Mouse (Mus musculus): ENCODE results near the gene Sppl3.

- TF ChIP-seq USF1 (IDR thresholded peaks at IDR 0.05; ENCODE audit: low read depth, low read length) (no peak), JUND (conservative IDR thresholded peaks at IDR 0.05; ENCODE audit: low read depth, low read length) (no peak), ETS1 (conservative IDR thresholded peaks at IDR 0.05; ENCODE audit: low read depth, low read length) (no peak), CHD2 (IDR thresholded peaks at IDR 0.05; ENCODE audit: low read length) (no peak), CTCF (conservative IDR thresholded peaks at IDR 0.05 in 1 of 2, IDR thresholded peaks at IDR 0.05 in 1 of 2; ENCODE audit: low read depth in 2 of 2, low read length in 2 of 2) (no peak), UBTF (IDR thresholded peaks at IDR 0.05; ENCODE audit: low read depth, low read length) (no peak), RCOR1 (conservative IDR thresholded peaks at IDR 0.05; ENCODE audit: low read depth, low read length) (no peak), NELFE (IDR thresholded peaks at IDR 0.05; ENCODE audit: low read depth, low read length) (no peak), IRF4 (IDR thresholded peaks at IDR 0.05; ENCODE audit: low read depth, low read length) (no peak), CHD1 (IDR thresholded peaks at IDR 0.05; ENCODE audit: low read depth, low read length) (no peak), HCFC1 (IDR thresholded peaks at IDR 0.05; ENCODE audit: low read depth, low read length) (no peak), PAX5 (IDR thresholded peaks at IDR 0.05; ENCODE audit: low read length) (no peak), MYC (IDR thresholded peaks at IDR 0.05; ENCODE audit: low read depth, low read length) (no peak), ZC3H11A (IDR thresholded peaks at IDR 0.05; ENCODE audit: low read depth, low read length) (no peak)
These were observed 137.4 kb downstream of the Sppl3 start for GRCm38 (mm10) chr5:115148378-115148777.

Data from CH12.LX (cell line).